ENCODE assay signal across 9 mouse cellular contexts in the genomic region with DNA sequence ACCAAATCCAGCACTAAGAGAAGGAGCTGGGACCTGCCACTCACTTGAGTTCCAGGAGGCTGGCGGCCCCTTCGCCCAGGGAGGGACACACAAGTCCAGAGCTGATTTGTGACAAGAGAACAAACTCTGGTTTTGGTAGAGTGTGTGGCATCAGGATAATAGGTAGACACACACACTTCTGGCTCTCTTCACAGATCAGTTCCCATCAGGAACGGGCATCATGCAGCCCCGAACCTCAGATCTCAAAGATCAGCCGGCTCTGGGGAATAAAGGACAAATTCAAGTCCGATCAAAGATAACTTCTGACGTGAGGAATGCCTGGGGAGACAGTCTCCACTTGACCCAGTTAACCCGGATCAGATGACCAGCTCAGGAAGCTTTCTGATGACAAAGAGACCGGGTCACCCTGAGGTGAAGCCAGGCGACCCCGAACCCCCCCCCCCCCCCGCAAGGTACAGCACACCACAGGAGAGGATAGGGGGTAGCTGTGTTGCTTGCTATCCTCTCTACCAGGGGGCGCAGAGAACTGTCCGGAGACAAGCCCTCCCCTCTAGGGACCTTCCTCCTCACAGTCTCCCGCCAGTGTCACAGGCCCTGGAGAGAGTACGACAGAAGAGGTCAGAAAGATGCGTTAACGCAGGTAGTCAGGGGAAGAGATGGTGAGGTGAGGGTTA. TPM values are rescaled to one million over a fixed set of nuclear protein-coding genes. Genes with fewer than 3 reads are reported as not detected.
A peak's percentile ranks its signal among the peaks of the same experiment; 100 is the strongest.
DNase-seq lines count a peak whose midpoint lies in the region; ATAC-seq and TF ChIP-seq lines count a peak whose summit lies in the region.
"Had no signal": no experiment of that assay in that cellular context is flagged by ENCODE, and none has a peak within 500 bp of the region (broad histone marks: within the 10 kb centered on the region; RNA-seq: fewer than 3 reads in every experiment).

No protein-coding gene starts in this region.

- H3K4me2 ChIP-seq in limb, embryonic 14.5 days (replicated peaks; ENCODE audit: low read depth, low read length, severe bottlenecking), result peak overlapping the region; percentile 68
- H3K4me2 ChIP-seq in stomach, embryonic 15.5 days, result peak overlapping the region; percentile 84

- no peak for ATAC-seq in megakaryocyte, adult 5-6 weeks (ENCODE audit: poor library complexity, severe bottlenecking)
- ATAC-seq in limb, embryonic 14.5 days (ENCODE audit: low FRiP score, low read depth), result no peak
- ATAC-seq in stomach, embryonic 15.5 days (ENCODE audit: insufficient read depth, low FRiP score, low read depth), result no peak

- no peak for TF ChIP-seq CTCF in cerebellum, adult 2 months (IDR thresholded peaks at IDR 0.05; ENCODE audit: borderline replicate concordance, insufficient read depth, low read depth, low read length)

- H3K9ac ChIP-seq in limb, embryonic 14.5 days (ENCODE audit: low read depth, low read length, severe bottlenecking), result peak overlapping the region; percentile 68
- H3K9ac ChIP-seq in stomach, embryonic 15.5 days, result 0 out of 2 replicates have a peak overlapping the region, but pooled peaks have one; percentile 2

- peaks cover 30% of the 10 kb centered on the region for H3K4me1 ChIP-seq in cerebellum, adult 2 months (ENCODE audit: control insufficient read depth, insufficient read depth, low read length)
- peaks cover 44% of the 10 kb centered on the region for H3K4me1 ChIP-seq in megakaryocyte, embryonic 14.5 days
- H3K4me1 ChIP-seq in limb, embryonic 14.5 days (ENCODE audit: control insufficient read depth, insufficient read depth, low read length), result peaks cover 7% of the 10 kb centered on the region
- 0 out of 2 replicates have a peak, but pooled peaks cover 8% of the 10 kb centered on the region for H3K4me1 ChIP-seq in stomach, embryonic 15.5 days

- H3K4me3 ChIP-seq in cerebellum, adult 2 months (replicated peaks; ENCODE audit: insufficient read depth, low read depth, low read length), result peak overlapping the region; percentile 98
- H3K4me3 ChIP-seq in megakaryocyte, embryonic 14.5 days (replicated peaks), result peak overlapping the region; percentile 91
- H3K4me3 ChIP-seq in limb, embryonic 14.5 days (replicated peaks; ENCODE audit: low read length), result peak overlapping the region; percentile 57
- H3K4me3 ChIP-seq in stomach, embryonic 15.5 days (replicated peaks), result peak overlapping the region; percentile 52

- WGBS in cerebellum, adult 2 months, result 8% methylated on average over 18 of the region's 18 CpGs
- WGBS in limb, embryonic 14.5 days, result 10% methylated on average over 18 of the region's 18 CpGs
- WGBS in stomach, embryonic 15.5 days, result 11% methylated on average over 17 of the region's 18 CpGs

- H3K9me3 ChIP-seq in megakaryocyte, embryonic 14.5 days, result peaks cover 20% of the 10 kb centered on the region
- H3K9me3 ChIP-seq in limb, embryonic 14.5 days (ENCODE audit: control insufficient read depth, low read length), result no peaks in the 10 kb centered on the region
- no peaks in the 10 kb centered on the region for H3K9me3 ChIP-seq in stomach, embryonic 15.5 days

- no peaks in the 10 kb centered on the region for H3K27me3 ChIP-seq in cerebellum, adult 2 months (ENCODE audit: control insufficient read depth, insufficient read depth, low read length)
- peaks cover 88% of the 10 kb centered on the region for H3K27me3 ChIP-seq in megakaryocyte, embryonic 14.5 days (replicated peaks)
- H3K27me3 ChIP-seq in limb, embryonic 14.5 days (ENCODE audit: control insufficient read depth, insufficient read depth, low read length), result no peaks in the 10 kb centered on the region; the same call in 1 of the 2 replicates
- H3K27me3 ChIP-seq in stomach, embryonic 15.5 days (replicated peaks), result peaks cover 39% of the 10 kb centered on the region

- no peaks in the 10 kb centered on the region for H3K36me3 ChIP-seq in megakaryocyte, embryonic 14.5 days (replicated peaks; ENCODE audit: low read length)
- peaks cover 15% of the 10 kb centered on the region; the same call in 1 of the 2 replicates for H3K36me3 ChIP-seq in limb, embryonic 14.5 days (ENCODE audit: control insufficient read depth, insufficient read depth, low read length)
- no peaks in the 10 kb centered on the region for H3K36me3 ChIP-seq in stomach, embryonic 15.5 days

- no peak for TF ChIP-seq POLR2A in cerebellum, adult 2 months (IDR thresholded peaks at IDR 0.05; ENCODE audit: borderline replicate concordance, insufficient read depth, low read length)
- no peak for TF ChIP-seq POLR2A in limb, embryonic 14.5 days (IDR thresholded peaks at IDR 0.05; ENCODE audit: borderline replicate concordance, extremely low read depth, insufficient read depth, insufficient read length)

- DNase-seq in cerebellum, adult 2 months, result peak; percentile 34 to 44
- no peak for DNase-seq in cerebellum, adult 18-20 months
- DNase-seq in limb, embryonic 14.5 days (ENCODE audit: low spot score), result no peak
- DNase-seq in adrenal gland, postnatal 14 days, result no peak
- no peak for DNase-seq in layer of hippocampus, postnatal 10 days (ENCODE audit: low spot score in 2 of 2)
- DNase-seq: right cerebral cortex, adult 18-20 months had no signal

- peak overlapping the region; percentile 45 for H3K27ac ChIP-seq in cerebellum, adult 2 months (ENCODE audit: insufficient read depth, low read length)
- H3K27ac ChIP-seq in limb, embryonic 14.5 days (replicated peaks; ENCODE audit: low read depth, low read length), result no peak overlapping the region
- no peak overlapping the region for H3K27ac ChIP-seq in stomach, embryonic 15.5 days

RNA-seq across cellular contexts. Expression of a gene that starts 0.8 kb away (rescaled TPM):
- 87.9 and 92.7 TPM in 2 replicates for polyA plus RNA-seq in cerebellum, adult 2 months (2012; rRNA removed)
- not detected in 2 replicates for polyA plus RNA-seq in megakaryocyte, embryonic 14.5 days (2012; ENCODE audit: insufficient read depth, low replicate concordance)
- total RNA-seq in megakaryocyte, adult 5-6 weeks (2015), result not detected in 2 replicates
- not detected in 2 replicates for total RNA-seq in megakaryocyte, adult 5-6 weeks (2017)
- polyA plus RNA-seq in limb, embryonic 14.5 days (2012; rRNA removed), result 23.1 and 36.8 TPM in 2 replicates
- polyA plus RNA-seq in limb, embryonic 14.5 days (2014; fragmentation: Nextera tagmentation; extraction: Ambion mirVana), result 25.9 and 26.1 TPM in 2 replicates
- polyA plus RNA-seq in stomach, embryonic 15.5 days (2015; fragmentation: Nextera tagmentation; extraction: Ambion mirVana), result 10.2 and 12.1 TPM in 2 replicates
- total RNA-seq in adrenal gland, postnatal 14 days (2021), result 1.3 and 4.4 TPM in 2 replicates
- 100 to 1,000 TPM; 150 to 151 TPM for total RNA-seq in layer of hippocampus, postnatal 10 days (2021)

RNA-seq across cellular contexts. Expression of a gene that starts 38.0 kb away (rescaled TPM):
- polyA plus RNA-seq in cerebellum, adult 2 months (2012; rRNA removed), result not detected in 2 replicates
- polyA plus RNA-seq in megakaryocyte, embryonic 14.5 days (2012; ENCODE audit: insufficient read depth, low replicate concordance), result 1.0 and 1.4 TPM in 2 replicates
- 0.23 TPM in 1 of 2 replicates, not detected in the other for total RNA-seq in megakaryocyte, adult 5-6 weeks (2015)
- total RNA-seq in megakaryocyte, adult 5-6 weeks (2017), result 0.73 and 1.2 TPM in 2 replicates
- not detected in 2 replicates for polyA plus RNA-seq in limb, embryonic 14.5 days (2012; rRNA removed)
- 0.08 and 0.22 TPM in 2 replicates for polyA plus RNA-seq in limb, embryonic 14.5 days (2014; fragmentation: Nextera tagmentation; extraction: Ambion mirVana)
- 0.22 and 0.24 TPM in 2 replicates for polyA plus RNA-seq in stomach, embryonic 15.5 days (2015; fragmentation: Nextera tagmentation; extraction: Ambion mirVana)
- not detected in 2 replicates for total RNA-seq in adrenal gland, postnatal 14 days (2021)
- total RNA-seq in layer of hippocampus, postnatal 10 days (2021), result not detected

RNA-seq across cellular contexts. Expression of a gene that starts 51.0 kb away (rescaled TPM):
- polyA plus RNA-seq in cerebellum, adult 2 months (2012; rRNA removed), result 47.4 and 54.5 TPM in 2 replicates
- 214 and 827 TPM in 2 replicates for polyA plus RNA-seq in megakaryocyte, embryonic 14.5 days (2012; ENCODE audit: insufficient read depth, low replicate concordance)
- total RNA-seq in megakaryocyte, adult 5-6 weeks (2015), result 14.7 and 18.8 TPM in 2 replicates
- total RNA-seq in megakaryocyte, adult 5-6 weeks (2017), result 13.4 and 14.9 TPM in 2 replicates
- polyA plus RNA-seq in limb, embryonic 14.5 days (2012; rRNA removed), result 52.5 and 72.0 TPM in 2 replicates
- polyA plus RNA-seq in limb, embryonic 14.5 days (2014; fragmentation: Nextera tagmentation; extraction: Ambion mirVana), result 28.0 and 31.9 TPM in 2 replicates
- polyA plus RNA-seq in stomach, embryonic 15.5 days (2015; fragmentation: Nextera tagmentation; extraction: Ambion mirVana), result 31.7 and 32.9 TPM in 2 replicates
- 27.7 and 40.5 TPM in 2 replicates for total RNA-seq in adrenal gland, postnatal 14 days (2021)
- 10 to 100 TPM; 25.2 to 30.6 TPM for total RNA-seq in layer of hippocampus, postnatal 10 days (2021)

RNA-seq across cellular contexts. Expression of a gene that starts 51.0 kb away (rescaled TPM):
- polyA plus RNA-seq in cerebellum, adult 2 months (2012; rRNA removed), result 56.6 and 61.3 TPM in 2 replicates
- polyA plus RNA-seq in megakaryocyte, embryonic 14.5 days (2012; ENCODE audit: insufficient read depth, low replicate concordance), result 23.5 and 26.3 TPM in 2 replicates
- total RNA-seq in megakaryocyte, adult 5-6 weeks (2015), result 31.2 and 35.1 TPM in 2 replicates
- total RNA-seq in megakaryocyte, adult 5-6 weeks (2017), result 20.7 and 21.7 TPM in 2 replicates
- polyA plus RNA-seq in limb, embryonic 14.5 days (2012; rRNA removed), result 60.7 and 72.0 TPM in 2 replicates
- 43.7 and 46.6 TPM in 2 replicates for polyA plus RNA-seq in limb, embryonic 14.5 days (2014; fragmentation: Nextera tagmentation; extraction: Ambion mirVana)
- polyA plus RNA-seq in stomach, embryonic 15.5 days (2015; fragmentation: Nextera tagmentation; extraction: Ambion mirVana), result 34.0 and 37.3 TPM in 2 replicates
- total RNA-seq in adrenal gland, postnatal 14 days (2021), result 23.7 and 41.2 TPM in 2 replicates
- 10 to 100 TPM; 26.8 to 27.4 TPM for total RNA-seq in layer of hippocampus, postnatal 10 days (2021)

RNA-seq across cellular contexts. Expression of a gene that starts 55.3 kb away (rescaled TPM):
- not detected in 2 replicates for polyA plus RNA-seq in cerebellum, adult 2 months (2012; rRNA removed)
- not detected in 2 replicates for polyA plus RNA-seq in megakaryocyte, embryonic 14.5 days (2012; ENCODE audit: insufficient read depth, low replicate concordance)
- not detected in 2 replicates for total RNA-seq in megakaryocyte, adult 5-6 weeks (2015)
- total RNA-seq in megakaryocyte, adult 5-6 weeks (2017), result not detected in 2 replicates
- polyA plus RNA-seq in limb, embryonic 14.5 days (2012; rRNA removed), result not detected in 2 replicates
- polyA plus RNA-seq in limb, embryonic 14.5 days (2014; fragmentation: Nextera tagmentation; extraction: Ambion mirVana), result not detected in 2 replicates
- polyA plus RNA-seq in stomach, embryonic 15.5 days (2015; fragmentation: Nextera tagmentation; extraction: Ambion mirVana), result 0.08 and 0.14 TPM in 2 replicates
- not detected in 2 replicates for total RNA-seq in adrenal gland, postnatal 14 days (2021)
- not detected for total RNA-seq in layer of hippocampus, postnatal 10 days (2021)

Comparison
In these comparisons a context has a peak if more than half of its experiments do, and no peak if none do; other contexts are left out.
1. DNase-seq: peak in cerebellum, adult 2 months (2 of 2); none in cerebellum, adult 18-20 months (0 of 2), limb, embryonic 14.5 days (single experiment), adrenal gland, postnatal 14 days (single experiment) and layer of hippocampus, postnatal 10 days (0 of 2).
2. RNA of a gene that starts 0.8 kb away (polyA plus RNA-seq): 87.9 to 92.7 TPM in cerebellum, adult 2 months, 23.1 to 36.8 TPM in limb, embryonic 14.5 days and 10.2 to 12.1 TPM in stomach, embryonic 15.5 days; not detected in megakaryocyte, embryonic 14.5 days; every median in the first group is over 10 times any median in the second.
3. Peak in every context shown above with its lines, with median percentiles within 50 percentile points of each other: H3K4me3 ChIP-seq.